Mouse (Mus musculus) limb, embryonic 13.5 days (tissue): ENCODE measurements around the gene Psen1. TPM values are rescaled to one million over a fixed set of nuclear protein-coding genes. Genes with fewer than 3 reads are reported as not detected.
A peak's percentile ranks its signal among the peaks of the same experiment; 100 is the strongest.

Experiments
- ATAC-seq: fragments of 200-750 bp; cut with Nextera tagmentation; 2 replicates; pipeline ENCODE4 v1.8.0; 2017; ENCODE audit warnings: low read depth, moderate number of reproducible peaks, moderate TSS enrichment; ENCODE audit not compliant: low FRiP score
- H3K27ac ChIP-seq: fragments of 300-500 bp; sonication (generic); 2 replicates; pipeline ENCODE4 v1.5.1; 2015; ENCODE audit warnings: inconsistent platforms, mild to moderate bottlenecking, moderate library complexity
- H3K27me3 ChIP-seq: fragments of 300-500 bp; sonication (generic); 2 replicates; pipeline ENCODE4 v1.6.1; 2015; ENCODE audit warnings: mild to moderate bottlenecking, inconsistent platforms
- H3K36me3 ChIP-seq: fragments of 300-500 bp; sonication (generic); 2 replicates; pipeline ENCODE4 v1.6.1; 2015; ENCODE audit warnings: inconsistent platforms, mild to moderate bottlenecking, moderate library complexity
- H3K4me1 ChIP-seq: fragments of 300-500 bp; sonication (generic); 2 replicates; pipeline ENCODE4 v1.6.1; 2015; ENCODE audit warnings: inconsistent platforms
- H3K4me2 ChIP-seq: fragments of 300-500 bp; sonication (generic); replicated peaks from 2 replicates; pipeline ENCODE4 v1.6.1; 2015; ENCODE audit warnings: inconsistent platforms, mild to moderate bottlenecking, moderate library complexity
- H3K4me3 ChIP-seq: fragments of 300-500 bp; sonication (generic); 2 replicates; pipeline ENCODE4 v1.5.1; 2015; ENCODE audit warnings: moderate library complexity, mild to moderate bottlenecking, inconsistent platforms
- H3K9ac ChIP-seq: fragments of 300-500 bp; sonication (generic); 2 replicates; pipeline ENCODE4 v1.6.1; 2015; ENCODE audit warnings: mild to moderate bottlenecking, inconsistent platforms
- H3K9me3 ChIP-seq: fragments of 300-500 bp; sonication (generic); 2 replicates; pipeline ENCODE4 v1.6.1; 2016; ENCODE audit warnings: inconsistent platforms
- WGBS: fragments of 180-500 bp; shearing (Covaris S2); methylation state at CpG from one replicate; pipeline ENCODE4 v1.1.7; 2015; 5-methylcytosine and 5-hydroxymethylcytosine counted together
- polyA plus RNA-seq: library from polyadenylated mRNA; unstranded; fragments of >200 nt; fragmentation: Nextera tagmentation; extraction: Ambion mirVana; gene quantifications from 2 replicates; pipeline ENCODE4 v1.2.1, GENCODE M21; 2015

The Psen1 gene
- 60.1 TPM in 2 replicates for polyA plus RNA-seq

GRCm38 (mm10) chr12:83687934-83688315 is at the start of gene Psen1:
Gene Psen1, plus strand, starts transcription at chr12:83688152.
- under 1% methylated on average over 38 of the region's 38 CpGs for WGBS
- H3K27ac ChIP-seq: peak within 1 kb of the TSS; percentile 93
- peaks cover 26% of the 10 kb centered on the region for H3K4me1 ChIP-seq
- peak within 1 kb of the TSS; percentile 91 for H3K9ac ChIP-seq
- H3K9me3 ChIP-seq: no peaks in the 10 kb centered on the region
- H3K4me2 ChIP-seq: peak within 1 kb of the TSS; percentile 86
- no peaks in the 10 kb centered on the region for H3K27me3 ChIP-seq
- H3K4me3 ChIP-seq: peak within 1 kb of the TSS; percentile 94
- ATAC-seq: peak; percentile 99
- H3K36me3 ChIP-seq: peaks cover 12% of the 10 kb centered on the region; the same call in 1 of the 2 replicates

DNA sequence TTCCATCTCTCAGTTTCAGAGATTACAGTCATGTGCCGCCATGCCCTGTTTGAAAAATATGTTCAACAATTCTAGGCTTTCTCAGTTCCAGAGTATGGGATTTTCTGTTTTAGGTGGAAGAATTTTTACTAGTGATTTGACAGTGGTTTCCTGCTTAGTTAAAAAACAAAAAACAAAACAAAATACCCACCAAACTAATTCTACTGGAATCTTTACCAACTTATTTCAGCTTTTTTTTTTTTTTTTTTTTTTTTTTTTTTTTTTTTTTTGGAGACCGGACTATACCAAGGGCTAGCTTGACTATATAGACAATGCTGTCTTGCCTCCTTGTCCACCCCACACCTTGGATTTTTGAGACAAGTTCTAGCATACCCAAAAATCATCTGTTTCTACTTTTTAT is 46.7 kb upstream of the Psen1 start:
- Histone ChIP-seq H3K4me2 (no peak overlapping the region), H3K27ac (no peak overlapping the region), H3K4me3 (no peak overlapping the region), H3K36me3 (peaks cover 68% of the 10 kb centered on the region), H3K9ac (no peak overlapping the region), H3K9me3 (no peaks in the 10 kb centered on the region), H3K4me1 (no peaks in the 10 kb centered on the region), H3K27me3 (no peaks in the 10 kb centered on the region)
- 92% methylated on average over 2 of the region's 2 CpGs for WGBS
- no peak for ATAC-seq

DNA sequence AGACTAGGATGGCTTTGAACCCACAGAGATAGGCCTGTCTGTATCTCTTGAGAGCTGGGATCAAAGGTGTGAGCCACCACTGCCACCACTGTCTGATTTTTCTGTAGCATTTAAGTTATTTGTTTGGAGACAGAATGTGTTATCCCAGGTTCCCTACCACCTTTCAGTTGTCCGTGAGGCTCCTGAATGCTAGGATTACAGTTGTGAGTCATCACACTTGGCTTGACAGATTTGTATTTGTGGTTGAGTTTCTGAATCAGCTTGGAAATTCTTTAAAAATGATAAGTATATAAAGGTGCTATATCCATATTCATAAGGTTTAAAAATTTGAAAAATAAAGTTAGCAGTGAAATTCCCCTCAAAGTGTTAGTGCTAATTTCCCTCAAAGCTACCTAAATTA is 44.8 kb upstream of the Psen1 start:
- WGBS: 98% methylated on average over 1 of the region's 1 CpGs
- H3K36me3 ChIP-seq: peaks cover 63% of the 10 kb centered on the region
- no peak overlapping the region for H3K4me3 ChIP-seq
- H3K27ac ChIP-seq: no peak overlapping the region
- H3K27me3 ChIP-seq: no peaks in the 10 kb centered on the region
- H3K4me2 ChIP-seq: no peak overlapping the region
- H3K9ac ChIP-seq: no peak overlapping the region
- H3K9me3 ChIP-seq: no peaks in the 10 kb centered on the region
- no peaks in the 10 kb centered on the region for H3K4me1 ChIP-seq
- no peak for ATAC-seq

DNA sequence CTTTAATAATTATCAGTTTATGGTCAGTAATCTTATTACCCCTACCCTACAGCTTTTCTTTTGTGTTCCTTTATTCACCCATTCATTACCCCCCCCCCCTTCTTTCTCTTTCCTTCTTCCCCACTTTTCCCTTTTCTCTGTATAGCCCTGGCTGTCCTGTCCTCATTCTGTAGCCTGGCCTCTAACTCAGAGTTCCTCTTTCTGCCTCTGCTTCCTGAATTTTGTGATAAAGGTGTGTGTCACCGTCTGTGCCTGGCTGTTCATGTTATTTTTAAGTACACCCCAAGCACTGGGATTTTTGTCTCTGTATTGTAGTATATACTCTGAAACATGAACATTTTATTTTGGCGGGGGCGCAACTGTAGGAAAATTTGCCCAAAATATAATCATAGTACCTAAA is 37.6 kb upstream of the Psen1 start:
- no peaks in the 10 kb centered on the region for H3K9me3 ChIP-seq
- H3K9ac ChIP-seq: no peak overlapping the region
- no peak for ATAC-seq
- no peak overlapping the region for H3K27ac ChIP-seq
- no peaks in the 10 kb centered on the region for H3K27me3 ChIP-seq
- no peaks in the 10 kb centered on the region for H3K4me1 ChIP-seq
- H3K36me3 ChIP-seq: peaks cover 70% of the 10 kb centered on the region
- WGBS: 91% methylated on average over 3 of the region's 3 CpGs
- no peak overlapping the region for H3K4me2 ChIP-seq
- no peak overlapping the region for H3K4me3 ChIP-seq

DNA sequence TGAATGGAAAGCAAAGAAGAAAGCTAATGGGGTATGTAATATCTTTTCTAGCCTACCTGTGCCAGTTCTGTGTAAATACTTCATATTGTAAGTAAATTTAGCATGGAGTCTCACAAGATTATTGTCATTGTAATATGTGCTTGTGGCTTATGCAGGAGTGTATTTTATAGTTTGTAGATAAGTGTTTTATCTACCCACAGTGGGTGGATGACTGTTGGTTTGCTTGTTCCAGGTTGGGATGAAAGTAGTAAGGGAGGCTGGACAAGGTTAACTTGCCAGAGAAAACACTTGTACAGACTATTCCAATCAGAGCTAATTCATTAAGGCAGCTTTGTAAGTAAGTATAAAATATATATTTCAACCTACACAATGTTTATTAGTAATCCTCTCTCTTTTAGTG is 36.5 kb upstream of the Psen1 start:
- no peaks in the 10 kb centered on the region for H3K27me3 ChIP-seq
- H3K4me1 ChIP-seq: no peaks in the 10 kb centered on the region
- H3K36me3 ChIP-seq: peaks cover 69% of the 10 kb centered on the region
- H3K27ac ChIP-seq: no peak overlapping the region
- ATAC-seq: no peak
- H3K9me3 ChIP-seq: no peaks in the 10 kb centered on the region
- no peak overlapping the region for H3K4me2 ChIP-seq
- no peak overlapping the region for H3K4me3 ChIP-seq
- H3K9ac ChIP-seq: no peak overlapping the region

- H3K4me1 ChIP-seq: peaks cover 16% of the 10 kb centered on the region
- no peak overlapping the region for H3K4me2 ChIP-seq
- peaks cover 22% of the 10 kb centered on the region for H3K36me3 ChIP-seq
- no peak overlapping the region for H3K9ac ChIP-seq
- H3K27me3 ChIP-seq: no peaks in the 10 kb centered on the region
- WGBS: 95% methylated on average over 1 of the region's 1 CpGs
- H3K9me3 ChIP-seq: no peaks in the 10 kb centered on the region
- no peak overlapping the region for H3K4me3 ChIP-seq
- no peak for ATAC-seq
- H3K27ac ChIP-seq: no peak overlapping the region
Observed at GRCm38 (mm10) chr12:83685466-83685865, 2.5 kb upstream of the Psen1 start.

GRCm38 (mm10) chr12:83686575-83687350 is 1.2 kb upstream of the Psen1 start:
- no peak for ATAC-seq
- Histone ChIP-seq H3K27me3 (no peaks in the 10 kb centered on the region), H3K9me3 (no peaks in the 10 kb centered on the region), H3K27ac (0 out of 2 replicates have a peak overlapping the region, but pooled peaks have one; percentile 93), H3K4me1 (peaks cover 26% of the 10 kb centered on the region), H3K36me3 (peaks cover 13% of the 10 kb centered on the region), H3K4me3 (no peak overlapping the region), H3K4me2 (no peak overlapping the region), H3K9ac (no peak overlapping the region)
- 91% methylated on average over 9 of the region's 9 CpGs for WGBS

GRCm38 (mm10) chr12:83688316-83689086 is 549 bp downstream of the Psen1 start:
- peak; percentile 58 for ATAC-seq
- Histone ChIP-seq H3K4me2 (peak overlapping the region; percentile 86), H3K36me3 (peaks cover 10% of the 10 kb centered on the region; the same call in 1 of the 2 replicates), H3K27ac (peak overlapping the region; percentile 93), H3K9ac (peak overlapping the region; percentile 91), H3K4me3 (peak overlapping the region; percentile 94), H3K27me3 (no peaks in the 10 kb centered on the region), H3K9me3 (no peaks in the 10 kb centered on the region), H3K4me1 (peaks cover 26% of the 10 kb centered on the region)
- under 1% methylated on average over 48 of the region's 49 CpGs for WGBS

DNA sequence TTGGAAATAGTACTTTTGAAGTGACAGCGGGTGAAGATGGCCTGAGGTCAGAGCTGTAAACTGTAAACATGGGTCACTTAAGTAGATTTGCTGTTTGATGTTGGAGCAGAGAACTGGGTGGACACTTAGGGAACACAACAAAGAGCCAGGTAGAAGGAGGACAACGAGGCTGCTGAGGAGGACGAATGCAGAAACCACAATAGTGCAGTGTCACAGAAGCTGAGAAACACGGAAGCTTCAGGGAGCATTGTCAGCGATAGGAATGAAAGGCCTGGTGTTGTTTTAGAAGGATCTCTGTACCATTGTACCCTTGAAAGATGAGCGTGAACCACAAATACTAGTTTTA is 1.1 kb downstream of the Psen1 start:
- H3K27me3 ChIP-seq: no peaks in the 10 kb centered on the region
- peak overlapping the region; percentile 94 for H3K4me3 ChIP-seq
- H3K27ac ChIP-seq: 0 out of 2 replicates have a peak overlapping the region, but pooled peaks have one; percentile 93
- no peaks in the 10 kb centered on the region for H3K9me3 ChIP-seq
- no peak for ATAC-seq
- peaks cover 26% of the 10 kb centered on the region for H3K4me1 ChIP-seq
- H3K4me2 ChIP-seq: peak overlapping the region; percentile 86
- WGBS: 33% methylated on average over 6 of the region's 6 CpGs
- H3K9ac ChIP-seq: peak overlapping the region; percentile 91
- H3K36me3 ChIP-seq: 0 out of 2 replicates have a peak, but pooled peaks cover 7% of the 10 kb centered on the region

DNA sequence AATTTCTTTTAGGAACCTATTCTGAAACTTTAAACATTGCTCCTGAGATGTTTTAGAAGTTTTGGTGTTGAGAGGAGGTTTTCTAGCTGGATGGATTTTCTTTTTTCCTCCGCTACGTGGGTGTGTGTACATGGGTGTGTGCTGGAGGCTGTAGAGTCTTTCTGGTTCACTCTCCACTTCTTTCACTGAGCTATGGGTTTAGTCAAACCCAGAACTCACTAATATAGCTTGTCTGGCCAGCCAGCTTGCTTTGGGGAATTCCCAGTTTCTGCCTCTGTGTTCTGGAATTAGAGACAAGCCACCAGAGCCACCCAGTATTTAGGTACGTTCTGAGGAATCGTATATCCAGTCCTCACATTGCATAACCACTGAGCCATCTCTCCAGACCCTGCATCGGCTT is 6.1 kb downstream of the Psen1 start:
- H3K9ac ChIP-seq: no peak overlapping the region; the same call in 1 of the 2 replicates
- H3K36me3 ChIP-seq: 0 out of 2 replicates have a peak, but pooled peaks cover 7% of the 10 kb centered on the region
- 88% methylated on average over 5 of the region's 5 CpGs for WGBS
- no peak for ATAC-seq
- no peak overlapping the region for H3K4me3 ChIP-seq
- H3K9me3 ChIP-seq: no peaks in the 10 kb centered on the region
- no peak overlapping the region for H3K27ac ChIP-seq
- H3K4me2 ChIP-seq: no peak overlapping the region
- no peaks in the 10 kb centered on the region for H3K27me3 ChIP-seq
- H3K4me1 ChIP-seq: peaks cover 43% of the 10 kb centered on the region

- 83% methylated on average over 3 of the region's 3 CpGs for WGBS
- H3K9me3 ChIP-seq: no peaks in the 10 kb centered on the region
- no peaks in the 10 kb centered on the region for H3K27me3 ChIP-seq
- no peak overlapping the region for H3K4me2 ChIP-seq
- peaks cover 37% of the 10 kb centered on the region for H3K4me1 ChIP-seq
- peaks cover 10% of the 10 kb centered on the region; the same call in 1 of the 2 replicates for H3K36me3 ChIP-seq
- H3K4me3 ChIP-seq: no peak overlapping the region
- no peak for ATAC-seq
- H3K27ac ChIP-seq: no peak overlapping the region
- H3K9ac ChIP-seq: no peak overlapping the region
Observed at GRCm38 (mm10) chr12:83694669-83695068, 6.7 kb downstream of the Psen1 start.

- WGBS: 78% methylated on average over 4 of the region's 4 CpGs
- ATAC-seq: no peak
Observed at GRCm38 (mm10) chr12:83698637-83699036, 10.7 kb downstream of the Psen1 start.

More at GRCm38 (mm10) chr12:83698637-83699036, 10.7 kb downstream of the Psen1 start:
- Histone ChIP-seq H3K27me3 (no peaks in the 10 kb centered on the region), H3K27ac (no peak overlapping the region), H3K4me2 (no peak overlapping the region), H3K4me3 (no peak overlapping the region), H3K9me3 (no peaks in the 10 kb centered on the region), H3K36me3 (peaks cover 21% of the 10 kb centered on the region), H3K9ac (no peak overlapping the region), H3K4me1 (peaks cover 20% of the 10 kb centered on the region)
